9 mouse cellular contexts compared by ENCODE assay signal in genomic region chr14:25480443-25480842, GRCm38 (mm10). TPM values are rescaled to one million over a fixed set of nuclear protein-coding genes. Genes with fewer than 3 reads are reported as not detected.
DNase-seq lines count a peak whose midpoint lies in the region; ATAC-seq and TF ChIP-seq lines count a peak whose summit lies in the region.
"Had no signal": no experiment of that assay in that cellular context is flagged by ENCODE, and none has a peak within 500 bp of the region (broad histone marks: within the 10 kb centered on the region; RNA-seq: fewer than 3 reads in every experiment).

No protein-coding gene starts in this region.

- H3K9me3 ChIP-seq in hindbrain, embryonic 10.5 days = no peaks in the 10 kb centered on the region
- H3K9me3 ChIP-seq in hindbrain, embryonic 12.5 days (replicated peaks) = no peaks in the 10 kb centered on the region
- H3K9me3 ChIP-seq in liver, embryonic 12.5 days (replicated peaks) = no peaks in the 10 kb centered on the region

- 91% methylated on average over 4 of the region's 4 CpGs for WGBS in hindbrain, embryonic 10.5 days
- WGBS in hindbrain, embryonic 12.5 days = 84% methylated on average over 4 of the region's 4 CpGs
- WGBS in spleen, adult 2 months = 84% methylated on average over 4 of the region's 4 CpGs
- WGBS in liver, embryonic 12.5 days (ENCODE audit: insufficient replicate concordance) = 44% methylated on average over 4 of the region's 4 CpGs

- no peak for TF ChIP-seq CTCF in spleen, adult 2 months (IDR thresholded peaks at IDR 0.05; ENCODE audit: extremely low read depth, insufficient read depth, insufficient read length, insufficient replicate concordance)

- no peak overlapping the region for H3K9ac ChIP-seq in hindbrain, embryonic 12.5 days
- H3K9ac ChIP-seq in liver, embryonic 12.5 days = peak overlapping the region; percentile 76

- no peak overlapping the region for H3K4me2 ChIP-seq in hindbrain, embryonic 12.5 days (replicated peaks)
- H3K4me2 ChIP-seq in liver, embryonic 12.5 days = peak overlapping the region; percentile 71

- peaks cover 100% of the 10 kb centered on the region for H3K4me1 ChIP-seq in hindbrain, embryonic 10.5 days (replicated peaks)
- peaks cover 100% of the 10 kb centered on the region for H3K4me1 ChIP-seq in hindbrain, embryonic 12.5 days
- peaks cover 71% of the 10 kb centered on the region for H3K4me1 ChIP-seq in spleen, adult 2 months (ENCODE audit: control insufficient read depth, insufficient read depth, insufficient read length)
- H3K4me1 ChIP-seq in liver, embryonic 12.5 days = peaks cover 98% of the 10 kb centered on the region

- peaks cover 34% of the 10 kb centered on the region; the same call in 1 of the 2 replicates for H3K36me3 ChIP-seq in hindbrain, embryonic 10.5 days
- H3K36me3 ChIP-seq in hindbrain, embryonic 12.5 days = no peaks in the 10 kb centered on the region
- H3K36me3 ChIP-seq in spleen, adult 2 months (ENCODE audit: control insufficient read depth, insufficient read depth, low read length) = no peaks in the 10 kb centered on the region
- H3K36me3 ChIP-seq in liver, embryonic 12.5 days = peaks cover 4% of the 10 kb centered on the region; the same call in 1 of the 2 replicates
- H3K36me3 ChIP-seq: G1E had no signal

- no peak for ATAC-seq in hindbrain, embryonic 12.5 days (ENCODE audit: low FRiP score)
- ATAC-seq in liver, embryonic 12.5 days = no peak

- no peaks in the 10 kb centered on the region for H3K27me3 ChIP-seq in hindbrain, embryonic 10.5 days (ENCODE audit: insufficient read depth, poor library complexity, severe bottlenecking)
- H3K27me3 ChIP-seq in hindbrain, embryonic 12.5 days = no peaks in the 10 kb centered on the region
- no peaks in the 10 kb centered on the region for H3K27me3 ChIP-seq in spleen, adult 2 months (ENCODE audit: control insufficient read depth, insufficient read depth, low read length)
- H3K27me3 ChIP-seq in liver, embryonic 12.5 days (replicated peaks) = no peaks in the 10 kb centered on the region

- H3K27ac ChIP-seq in hindbrain, embryonic 10.5 days = 0 out of 2 replicates have a peak overlapping the region, but pooled peaks have one; percentile 6
- H3K27ac ChIP-seq in hindbrain, embryonic 12.5 days = no peak overlapping the region
- H3K27ac ChIP-seq in spleen, adult 2 months (ENCODE audit: insufficient read depth, low read length) = peak overlapping the region; percentile 53
- peak overlapping the region; percentile 93 for H3K27ac ChIP-seq in liver, embryonic 12.5 days

- DNase-seq in hindbrain, embryonic 10.5 days (ENCODE audit: low spot score) = no peak
- no peak for DNase-seq in spleen, adult 2 months (ENCODE audit: low read depth in 1 of 2, low spot score in 2 of 2)
- DNase-seq in spleen, postnatal 14 days (ENCODE audit: low spot score in 2 of 2) = no peak
- DNase-seq in adrenal gland, postnatal 14 days = no peak
- DNase-seq in urinary bladder, postnatal 36 days (ENCODE audit: low spot score in 2 of 2) = no peak
- no peak for DNase-seq in adrenal gland, adult (ENCODE audit: inconsistent age in 2 of 2, low spot score in 1 of 2)

- TF ChIP-seq POLR2A in spleen, adult 2 months (IDR thresholded peaks at IDR 0.05; ENCODE audit: low read depth, low read length) = no peak

- no peak overlapping the region for H3K4me3 ChIP-seq in hindbrain, embryonic 10.5 days
- no peak overlapping the region for H3K4me3 ChIP-seq in hindbrain, embryonic 12.5 days
- no peak overlapping the region for H3K4me3 ChIP-seq in spleen, adult 2 months (ENCODE audit: extremely low read depth, insufficient read depth, insufficient read length)
- peak overlapping the region; percentile 48 for H3K4me3 ChIP-seq in liver, embryonic 12.5 days

RNA-seq across cellular contexts. Expression of gene Zmiz1, which starts 21.5 kb away (rescaled TPM):
- polyA plus RNA-seq in hindbrain, embryonic 10.5 days (2016; fragmentation: Nextera tagmentation; extraction: Ambion mirVana) = 44.4 and 60.1 TPM in 2 replicates
- 66.5 and 69.4 TPM in 2 replicates for polyA plus RNA-seq in hindbrain, embryonic 12.5 days (2016; fragmentation: Nextera tagmentation; extraction: Ambion mirVana)
- 48.1 and 48.5 TPM in 2 replicates for polyA plus RNA-seq in spleen, adult 2 months (2012; rRNA removed)
- polyA plus RNA-seq in liver, embryonic 12.5 days (2016; fragmentation: Nextera tagmentation; extraction: Ambion mirVana) = 9.1 and 10.2 TPM in 2 replicates
- total RNA-seq in adrenal gland, postnatal 14 days (2021) = 96.4 and 96.9 TPM in 2 replicates
